Mouse (Mus musculus) liver, embryonic 14.5 days (tissue): Measurements from ENCODE around the gene Ptprs.

ENCODE experiments used
- CTCF ChIP-seq: IDR thresholded peaks from 2 replicates; pipeline ENCODE4 v1.5.1; 2016; ENCODE audit warnings: antibody characterized with exemption, low read depth, control low read depth
- EP300 ChIP-seq: IDR thresholded peaks from 2 replicates; pipeline ENCODE4 v1.6.1; 2016; ENCODE audit warnings: antibody characterized with exemption, low read depth

DNA sequence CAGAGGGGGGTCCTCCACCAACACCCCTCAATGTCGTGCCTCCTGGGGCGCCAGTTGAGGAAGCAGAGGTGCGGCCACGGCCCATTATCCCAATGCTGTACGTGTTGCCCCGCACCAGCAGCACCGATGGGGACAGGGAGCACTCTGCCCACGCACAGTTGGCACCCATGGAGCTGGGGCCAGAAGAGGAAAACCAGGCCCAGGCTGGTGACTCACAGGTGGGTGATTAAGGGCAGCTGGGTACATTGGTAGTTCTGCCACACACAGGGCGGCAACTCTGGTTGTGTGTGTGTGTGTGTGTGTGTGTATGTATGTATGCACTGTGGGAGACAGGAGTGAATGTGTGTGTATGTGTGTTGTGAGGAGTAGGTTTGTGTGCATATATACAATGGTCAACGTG is 82.4 kb downstream of the Ptprs start:
- TF ChIP-seq CTCF (no peak), EP300 (no peak)
